ENCODE assay signal across 8 mouse cellular contexts in genomic region chr1:69591328-69591801, GRCm38 (mm10).
A peak's percentile ranks its signal among the peaks of the same experiment; 100 is the strongest.
DNase-seq lines count a peak whose midpoint lies in the region; ATAC-seq and TF ChIP-seq lines count a peak whose summit lies in the region.

No protein-coding gene starts in this region.

- no peak overlapping the region for H3K4me2 ChIP-seq in lung, postnatal 0 days (replicated peaks; ENCODE audit: low read depth, low read length)
- peak overlapping the region; percentile 49 for H3K4me2 ChIP-seq in embryonic facial prominence, embryonic 14.5 days (ENCODE audit: low read depth, low read length)
- peak overlapping the region; percentile 36 for H3K4me2 ChIP-seq in limb, embryonic 15.5 days

- no peak for ATAC-seq in lung, postnatal 0 days
- peak; percentile 79; the same call in 1 of the 2 replicates for ATAC-seq in embryonic facial prominence, embryonic 14.5 days (ENCODE audit: low read depth)
- no peak for ATAC-seq in limb, embryonic 15.5 days (ENCODE audit: insufficient number of reproducible peaks, low FRiP score, low TSS enrichment, low read depth)

- no peak for TF ChIP-seq POLR2A in kidney, adult 2 months (IDR thresholded peaks at IDR 0.05; ENCODE audit: low read depth, low read length)

- H3K4me3 ChIP-seq in lung, postnatal 0 days (ENCODE audit: low read depth, low read length) = no peak overlapping the region
- H3K4me3 ChIP-seq in embryonic facial prominence, embryonic 14.5 days (ENCODE audit: low read depth, low read length) = peak overlapping the region; percentile 8; the same call in 1 of the 2 replicates
- no peak overlapping the region for H3K4me3 ChIP-seq in kidney, adult 2 months (ENCODE audit: insufficient read depth, low read depth, low read length)
- 0 out of 2 replicates have a peak overlapping the region, but pooled peaks have one; percentile 1 for H3K4me3 ChIP-seq in limb, embryonic 15.5 days

- 26% methylated on average over 7 of the region's 7 CpGs for WGBS in lung, postnatal 0 days
- 19% methylated on average over 7 of the region's 7 CpGs for WGBS in embryonic facial prominence, embryonic 14.5 days
- 11% methylated on average over 7 of the region's 7 CpGs for WGBS in kidney, adult 2 months
- 8% methylated on average over 7 of the region's 7 CpGs for WGBS in limb, embryonic 15.5 days

- no peaks in the 10 kb centered on the region for H3K36me3 ChIP-seq in lung, postnatal 0 days (ENCODE audit: insufficient read depth, low read length)
- no peaks in the 10 kb centered on the region for H3K36me3 ChIP-seq in embryonic facial prominence, embryonic 14.5 days (ENCODE audit: control insufficient read depth, insufficient read depth, low read length)
- H3K36me3 ChIP-seq in kidney, adult 2 months (ENCODE audit: control insufficient read depth, insufficient read depth, low read length) = no peaks in the 10 kb centered on the region
- H3K36me3 ChIP-seq in limb, embryonic 15.5 days = no peaks in the 10 kb centered on the region

- H3K27ac ChIP-seq in lung, postnatal 0 days (ENCODE audit: low read length) = no peak overlapping the region
- H3K27ac ChIP-seq in embryonic facial prominence, embryonic 14.5 days (replicated peaks; ENCODE audit: low read depth, low read length) = no peak overlapping the region
- H3K27ac ChIP-seq in kidney, adult 2 months (ENCODE audit: insufficient read depth, low read depth, low read length) = no peak overlapping the region
- no peak overlapping the region for H3K27ac ChIP-seq in limb, embryonic 15.5 days

- H3K9me3 ChIP-seq in lung, postnatal 0 days (ENCODE audit: low read length) = no peaks in the 10 kb centered on the region
- no peaks in the 10 kb centered on the region for H3K9me3 ChIP-seq in embryonic facial prominence, embryonic 14.5 days (ENCODE audit: control insufficient read depth, low read length)
- H3K9me3 ChIP-seq in limb, embryonic 15.5 days = no peaks in the 10 kb centered on the region

- TF ChIP-seq CTCF in lung, postnatal 0 days (IDR thresholded peaks at IDR 0.05) = no peak
- TF ChIP-seq CTCF in kidney, adult 2 months (conservative IDR thresholded peaks at IDR 0.05; ENCODE audit: insufficient read depth, insufficient read length, low read depth, low read length) = no peak

- H3K27me3 ChIP-seq in lung, postnatal 0 days (replicated peaks; ENCODE audit: insufficient read depth, low read length) = no peaks in the 10 kb centered on the region
- no peaks in the 10 kb centered on the region for H3K27me3 ChIP-seq in embryonic facial prominence, embryonic 14.5 days (replicated peaks; ENCODE audit: control insufficient read depth, insufficient read depth, low read length)
- no peaks in the 10 kb centered on the region for H3K27me3 ChIP-seq in kidney, adult 2 months (replicated peaks; ENCODE audit: control insufficient read depth, insufficient read depth, low read length)
- H3K27me3 ChIP-seq in limb, embryonic 15.5 days = peaks cover 3% of the 10 kb centered on the region; the same call in 1 of the 2 replicates

- TF ChIP-seq EP300 in lung, postnatal 0 days (IDR thresholded peaks at IDR 0.05) = no peak

- DNase-seq in lung, adult 18-20 months = peak; percentile 8 to 24
- DNase-seq in lung, postnatal 0 days (ENCODE audit: low spot score) = no peak
- peak; percentile 55 for DNase-seq in brain, adult 2 months (ENCODE audit: low read depth, low spot score)
- DNase-seq in embryonic facial prominence, embryonic 14.5 days (ENCODE audit: low spot score) = peak; percentile 64
- DNase-seq in kidney, adult 2 months = peak; percentile 47
- no peak for DNase-seq in T-cell, adult 2 months (ENCODE audit: low spot score)
- no peak for DNase-seq in frontal cortex, postnatal 14 days (ENCODE audit: low spot score in 2 of 2)

- no peak overlapping the region for H3K9ac ChIP-seq in lung, postnatal 0 days (replicated peaks; ENCODE audit: low read depth)
- H3K9ac ChIP-seq in embryonic facial prominence, embryonic 14.5 days (ENCODE audit: low read depth, low read length) = 0 out of 2 replicates have a peak overlapping the region, but pooled peaks have one; percentile 15
- H3K9ac ChIP-seq in limb, embryonic 15.5 days = no peak overlapping the region

- H3K4me1 ChIP-seq in lung, postnatal 0 days (ENCODE audit: insufficient read depth, low read depth, low read length) = peaks cover 2% of the 10 kb centered on the region; the same call in 1 of the 2 replicates
- H3K4me1 ChIP-seq in embryonic facial prominence, embryonic 14.5 days (ENCODE audit: control insufficient read depth, insufficient read depth, low read length) = peaks cover 11% of the 10 kb centered on the region; the same call in 1 of the 2 replicates
- H3K4me1 ChIP-seq in kidney, adult 2 months (ENCODE audit: control insufficient read depth, insufficient read depth, low read length) = 0 out of 2 replicates have a peak, but pooled peaks cover 2% of the 10 kb centered on the region
- H3K4me1 ChIP-seq in limb, embryonic 15.5 days = peaks cover 11% of the 10 kb centered on the region

Comparison
In these comparisons a context has a peak if more than half of its experiments do, and no peak if none do; other contexts are left out.
1. DNase-seq: peak in lung, adult 18-20 months (2 of 2), brain, adult 2 months (single experiment), embryonic facial prominence, embryonic 14.5 days (single experiment) and kidney, adult 2 months (single experiment); none in lung, postnatal 0 days (single experiment), T-cell, adult 2 months (single experiment) and frontal cortex, postnatal 14 days (0 of 2).
2. H3K4me3 ChIP-seq: peak in embryonic facial prominence, embryonic 14.5 days (single experiment) and limb, embryonic 15.5 days (single experiment); none in lung, postnatal 0 days (single experiment) and kidney, adult 2 months (single experiment).